Mouse (Mus musculus): ENCODE measurements at regions not wholly inside any gene's neighbourhood (a gene's known extent, or its start where the extent isn't known, plus 50 kb on each side); places are given as distances from the start of the nearest gene placed in this dataset.

DNA sequence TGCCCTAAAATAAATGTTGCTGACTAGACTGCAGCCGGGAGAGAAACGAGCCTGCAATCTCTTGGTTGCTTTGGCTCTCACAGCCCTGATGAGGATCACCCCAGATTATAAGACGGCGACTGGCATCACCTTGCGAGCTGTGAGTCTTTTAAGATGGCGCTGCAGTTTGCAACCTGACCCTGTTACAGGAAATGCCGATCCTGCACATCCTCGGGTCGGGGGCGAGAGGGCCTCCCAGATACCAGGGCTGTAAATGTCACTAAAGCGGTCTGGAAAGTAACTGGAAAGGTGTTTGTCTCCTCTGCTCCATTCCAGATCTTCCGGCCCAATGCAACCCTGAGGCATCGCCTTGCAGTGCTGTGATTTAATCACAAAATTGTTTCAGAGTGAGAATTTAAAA lies 53.4 kb downstream of the Cartpt start:
- DNase-seq = no peak

- peak; percentile 39 to 54 for DNase-seq
Measured at GRCm38 (mm10) chr13:99842626-99843025, 58.3 kb downstream of the Cartpt start.

- no peak for DNase-seq
Measured at GRCm38 (mm10) chr13:99839446-99839845, 61.4 kb downstream of the Cartpt start.

DNA sequence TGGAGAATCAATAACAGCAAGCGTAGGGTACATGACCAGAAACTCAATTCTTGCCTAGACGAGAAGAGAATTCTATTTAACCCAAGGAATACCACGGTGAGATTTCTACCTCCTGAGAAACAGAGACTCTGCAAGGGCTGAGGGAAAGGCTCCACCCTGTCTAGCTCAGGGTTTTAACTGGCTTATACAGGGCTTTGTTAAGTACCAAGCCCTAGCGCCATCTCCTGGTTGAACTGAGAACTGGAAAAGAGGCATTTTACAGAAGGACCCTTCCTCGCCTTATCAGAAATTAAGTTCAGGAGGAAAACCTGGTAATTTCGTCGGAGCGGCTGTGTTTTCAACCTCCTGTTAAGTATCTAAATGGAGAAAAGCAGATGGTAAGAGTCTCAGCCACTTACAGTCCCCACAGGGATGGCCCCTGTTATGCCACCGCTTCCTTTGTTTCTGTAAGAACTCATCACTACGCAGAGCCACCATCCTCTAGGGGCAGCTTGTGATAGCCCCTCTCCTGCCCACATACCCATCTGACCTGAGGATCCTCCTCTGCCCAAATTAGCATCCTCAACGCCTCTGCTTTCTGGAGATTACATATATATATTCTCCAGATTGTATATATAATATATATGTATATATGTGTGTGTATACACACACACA lies 63.0 kb downstream of the Cartpt start:
- DNase-seq = peak; percentile 68 to 89

DNA sequence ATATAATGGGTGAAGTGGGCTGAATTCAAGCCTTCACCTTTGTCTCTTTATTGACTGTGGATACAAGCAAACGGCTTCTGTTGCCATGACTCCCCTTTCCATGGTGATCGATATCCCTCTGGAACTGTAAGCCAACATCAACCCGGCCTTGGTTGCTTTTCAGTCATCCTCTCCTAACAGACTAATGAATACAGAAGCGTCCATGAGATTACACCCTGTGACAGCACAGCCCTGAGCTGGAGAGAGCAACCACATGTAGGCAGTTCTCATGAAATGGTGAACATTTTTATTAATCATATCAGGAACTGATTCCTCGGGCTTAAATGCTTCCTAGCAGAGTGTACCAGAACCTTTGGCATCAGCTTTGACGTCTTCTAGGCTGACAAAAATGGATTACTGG lies 63.7 kb downstream of the Cartpt start:
- DNase-seq = no peak

DNA sequence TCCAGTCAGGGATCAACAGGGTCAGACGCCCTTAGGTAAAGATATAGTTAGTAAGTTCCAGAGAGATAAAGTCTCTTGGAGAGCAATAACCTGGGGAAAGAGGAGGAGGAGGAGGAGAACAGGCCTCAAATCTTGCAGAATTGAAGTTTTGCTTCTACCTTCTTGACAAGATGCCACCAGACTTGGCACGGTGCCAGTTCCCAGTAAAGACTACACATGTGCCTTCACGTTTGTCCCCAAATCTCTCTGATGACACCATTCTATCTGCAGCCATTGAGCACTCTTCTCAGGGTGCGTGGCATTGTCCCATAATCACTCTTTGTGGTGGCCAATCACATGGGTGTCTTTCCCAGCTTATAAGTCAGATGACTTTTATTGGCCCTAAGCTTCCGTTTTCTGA lies 64.3 kb downstream of the Cartpt start:
- peak; percentile 31 to 44 for DNase-seq

DNA sequence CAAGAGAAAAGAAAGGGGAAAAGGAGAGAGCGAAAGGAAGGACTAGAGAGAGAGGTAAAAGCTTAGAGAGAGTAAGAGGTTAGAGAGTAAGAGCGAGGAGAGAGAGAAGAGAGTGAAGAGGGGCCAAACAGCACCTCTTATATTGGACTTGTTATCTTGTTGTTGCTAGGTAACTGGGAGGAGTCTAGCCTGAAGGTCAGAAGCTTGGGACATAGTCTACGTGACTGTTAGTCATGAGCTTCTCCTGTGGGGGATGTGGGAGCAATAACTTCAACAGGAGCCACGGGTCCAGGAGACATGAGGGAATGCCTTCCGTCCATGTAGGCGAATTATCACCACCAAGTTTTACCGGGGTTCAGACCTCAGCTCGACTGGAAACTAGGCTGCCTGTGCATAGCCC lies 65.4 kb downstream of the Cartpt start:
- no peak for DNase-seq

GRCm38 (mm10) chr13:99830080-99830724 lies 70.7 kb downstream of the Cartpt start:
- DNase-seq = no peak

DNA sequence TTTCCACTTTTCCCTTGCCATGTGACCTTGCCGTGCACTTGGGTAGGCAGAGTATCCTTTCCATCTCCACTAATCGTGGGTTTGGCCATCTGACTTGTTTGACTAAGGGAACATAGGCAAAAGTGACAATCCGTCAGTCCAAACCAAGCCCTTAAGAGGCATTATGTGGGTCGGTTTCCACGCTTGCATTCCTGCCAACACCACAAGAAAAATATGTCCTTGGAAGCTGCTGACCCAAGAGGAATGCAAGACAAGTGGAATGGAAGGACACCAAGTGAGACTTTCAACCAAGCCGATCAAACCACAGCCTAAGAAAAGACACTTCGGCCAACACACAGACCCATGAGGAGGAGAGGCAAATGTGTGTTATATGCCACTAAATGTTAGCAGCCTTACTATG lies 73.3 kb downstream of the Cartpt start:
- no peak for DNase-seq

DNA sequence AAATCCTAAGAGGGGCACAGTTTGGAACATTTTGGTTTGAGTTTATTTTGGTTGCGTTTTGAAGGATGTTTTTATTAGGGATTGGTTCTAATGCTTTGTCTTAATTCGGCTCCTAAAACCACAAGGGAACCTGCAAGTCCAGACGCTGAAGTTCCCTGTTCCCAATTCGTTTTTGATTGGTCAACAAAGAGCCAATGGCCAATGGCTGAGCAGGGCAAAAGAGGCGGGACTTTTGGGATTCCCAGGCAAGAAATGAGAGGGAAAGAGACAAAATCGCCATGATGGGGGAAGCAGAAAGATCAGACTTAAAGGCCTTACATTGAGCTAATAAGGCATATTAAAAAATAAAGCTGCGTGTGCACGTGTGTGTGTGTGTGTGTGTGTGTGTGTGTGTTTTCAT lies 76.3 kb downstream of the Cartpt start:
- no peak for DNase-seq

DNA sequence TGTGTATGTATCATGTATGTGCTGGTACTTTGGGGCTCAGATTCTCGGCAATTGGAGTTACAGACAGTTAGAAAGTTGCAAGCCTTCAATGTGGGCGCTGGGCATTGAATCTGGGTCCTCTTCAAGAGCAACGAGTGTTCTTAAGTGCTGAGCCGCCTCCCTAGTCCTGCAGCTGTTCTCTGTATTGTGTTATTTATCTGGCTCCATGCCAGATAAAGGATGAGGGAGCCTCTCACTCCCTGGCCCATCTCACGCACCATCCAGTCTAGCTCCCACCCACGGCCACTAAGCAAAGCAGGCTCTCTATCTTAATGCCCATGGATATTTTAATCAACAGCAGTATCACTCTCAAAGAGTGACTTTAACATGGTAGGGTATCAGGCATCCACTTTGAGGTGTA lies 84.2 kb downstream of the Cartpt start:
- no peak for DNase-seq

DNA sequence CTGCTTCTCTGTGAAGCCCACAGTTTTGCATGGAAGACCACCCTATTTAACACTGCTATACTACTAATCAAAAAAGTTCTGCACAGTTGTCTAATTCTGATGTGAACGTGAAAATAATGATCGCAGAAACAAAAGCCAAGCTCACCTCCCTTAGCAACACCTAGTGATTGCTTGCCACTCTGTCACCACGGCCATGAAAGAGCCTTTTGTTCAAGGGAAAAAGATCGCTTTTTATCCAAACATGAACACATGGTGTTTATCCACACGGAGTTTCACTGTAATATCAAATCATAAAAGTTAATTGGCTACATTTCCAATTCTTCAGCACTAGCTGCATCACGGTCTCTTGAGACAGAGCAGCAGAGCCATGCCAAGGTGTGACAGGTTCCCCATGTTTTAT lies 85.1 kb downstream of the Cartpt start:
- DNase-seq = no peak

DNA sequence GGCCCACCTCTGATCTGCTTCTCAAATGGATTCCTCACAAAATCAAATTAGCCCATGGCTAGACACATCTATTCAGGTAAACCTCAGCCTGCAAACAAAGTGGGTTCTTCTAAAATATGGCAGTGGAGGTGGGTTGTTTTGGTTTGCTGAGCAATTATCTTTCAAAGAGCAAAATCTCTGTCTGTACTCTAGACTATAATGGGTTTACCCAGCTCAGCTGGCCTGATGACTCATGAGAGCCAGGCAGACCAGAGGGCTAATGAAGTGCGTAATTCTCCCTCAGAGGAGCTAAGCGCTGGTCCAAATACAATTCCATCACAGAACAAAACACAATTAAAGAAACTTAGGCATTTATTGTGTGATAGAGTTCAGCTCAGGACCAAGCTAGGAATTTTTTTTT lies 86.1 kb downstream of the Cartpt start:
- DNase-seq = no peak

DNA sequence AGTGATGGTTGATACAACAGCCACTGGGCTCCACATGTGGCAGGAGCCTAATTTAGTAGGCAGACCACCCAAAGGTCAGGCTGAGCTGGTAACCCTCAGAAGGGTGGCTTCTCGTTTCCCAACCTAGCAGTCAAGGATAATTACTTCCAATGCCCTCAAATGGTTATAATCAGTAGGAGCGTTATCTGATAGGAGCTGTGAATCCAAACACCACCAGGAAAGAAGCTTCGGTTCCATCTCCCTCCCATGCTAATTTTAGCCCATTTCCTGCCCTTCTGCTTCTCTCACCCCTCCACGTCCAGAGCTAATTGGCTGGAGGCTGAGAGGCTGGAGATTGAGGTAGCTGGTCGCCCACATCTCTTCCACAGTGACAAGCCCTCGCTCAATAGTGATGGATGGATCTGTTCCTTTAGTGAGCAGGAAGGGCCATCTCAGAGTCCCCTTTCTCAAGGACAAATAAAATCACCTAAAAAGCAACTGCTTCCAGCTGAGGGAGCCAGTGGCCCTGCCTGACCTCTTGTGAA lies 86.8 kb downstream of the Cartpt start:
- DNase-seq = no peak

DNA sequence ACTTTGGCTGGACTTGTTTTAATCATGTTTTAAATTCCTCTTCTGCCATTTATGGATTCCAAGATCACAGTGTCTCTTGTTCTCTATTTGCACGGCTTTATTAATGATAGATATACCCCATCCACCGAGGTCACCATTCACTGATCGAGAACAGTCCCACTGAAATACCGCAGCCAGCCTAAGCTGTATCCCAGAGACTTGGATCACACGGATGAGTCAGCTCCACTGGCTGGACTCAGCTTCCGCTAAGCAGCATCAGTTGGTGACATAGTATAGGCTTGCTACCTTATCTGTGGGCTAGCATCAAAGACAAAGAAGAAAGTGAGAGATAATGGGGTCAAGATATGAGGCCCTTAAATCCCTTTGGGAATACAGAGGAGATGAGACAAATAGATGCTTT lies 106.4 kb downstream of the Cartpt start:
- DNase-seq = no peak

DNA sequence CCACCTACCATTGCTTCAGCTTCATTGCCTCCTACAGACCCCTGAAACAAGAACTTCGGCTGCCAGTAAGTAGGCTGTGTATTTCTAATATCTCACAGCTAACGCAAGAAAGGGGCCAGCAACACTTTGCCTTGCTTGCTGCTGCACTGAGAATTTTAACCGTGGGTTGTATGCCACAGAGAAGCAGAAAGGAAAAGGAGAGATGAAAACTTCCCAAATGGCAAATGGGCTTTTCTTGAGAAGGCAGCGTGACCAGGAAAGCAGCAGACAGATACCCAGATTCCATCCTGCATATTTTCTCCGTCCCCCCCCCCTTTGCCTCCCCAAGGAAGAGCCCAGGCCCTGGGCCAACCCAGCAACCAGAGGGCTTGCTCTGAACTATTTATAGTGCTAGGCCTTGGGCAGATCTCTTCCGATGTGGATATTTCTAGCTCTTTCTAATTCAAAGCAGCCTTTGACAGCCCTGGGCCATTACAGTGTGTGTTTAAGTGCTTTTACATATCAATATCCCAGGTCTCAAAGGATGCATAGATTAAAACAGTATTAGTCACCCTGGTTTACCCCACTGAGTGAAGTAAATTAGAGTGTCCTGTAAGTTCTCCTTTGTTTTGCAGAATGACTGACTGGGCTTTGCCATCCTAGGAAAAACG lies 107.0 kb downstream of the Cartpt start:
- DNase-seq = peak in 1 of 2 experiments; percentile 25

GRCm38 (mm10) chr13:99793001-99793400 lies 107.9 kb downstream of the Cartpt start:
- no peak for DNase-seq

DNA sequence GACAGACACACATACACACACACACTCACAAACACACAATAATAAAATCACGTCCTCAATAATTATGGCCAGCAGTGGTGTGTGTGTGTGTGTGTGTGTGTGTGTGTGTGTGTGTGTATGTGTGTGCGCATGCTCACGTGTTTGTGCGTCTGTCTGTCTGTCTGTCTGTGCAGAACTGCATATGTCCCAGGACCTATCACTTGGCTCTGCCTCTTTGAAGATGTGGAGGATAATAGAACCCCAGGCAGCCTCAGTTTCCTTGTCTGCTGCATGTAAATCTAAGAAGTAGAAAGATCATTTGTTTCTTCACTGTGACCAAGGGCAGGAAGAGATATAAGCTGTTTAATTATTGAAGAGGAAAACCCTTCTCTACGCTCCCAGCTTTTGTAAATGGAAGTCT lies 109.9 kb downstream of the Cartpt start:
- no peak for DNase-seq

GRCm38 (mm10) chr13:99787760-99788159 lies 113.1 kb downstream of the Cartpt start:
- no peak for DNase-seq

- DNase-seq = no peak
Measured at GRCm38 (mm10) chr13:99785427-99785826, 115.5 kb downstream of the Cartpt start.

DNA sequence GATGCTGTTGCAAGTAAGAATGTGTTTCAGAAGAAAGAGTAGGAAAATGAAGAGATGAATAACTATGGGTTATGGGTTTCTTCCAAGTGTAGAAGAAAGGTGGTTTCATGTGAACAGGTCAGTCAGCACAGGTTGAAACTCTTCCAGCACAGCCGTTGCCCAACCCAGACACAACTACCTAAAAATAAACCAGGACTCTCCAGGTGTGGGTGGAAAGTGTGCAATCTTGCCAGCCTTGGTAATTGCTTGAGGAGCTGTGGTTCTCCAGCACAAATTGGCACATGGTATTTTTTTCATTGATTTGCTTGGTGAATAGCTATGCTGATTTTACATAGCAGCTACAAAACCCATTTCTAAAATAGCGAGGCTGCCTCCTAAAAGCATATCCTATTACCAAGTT lies 116.6 kb downstream of the Cartpt start:
- no peak for DNase-seq

DNA sequence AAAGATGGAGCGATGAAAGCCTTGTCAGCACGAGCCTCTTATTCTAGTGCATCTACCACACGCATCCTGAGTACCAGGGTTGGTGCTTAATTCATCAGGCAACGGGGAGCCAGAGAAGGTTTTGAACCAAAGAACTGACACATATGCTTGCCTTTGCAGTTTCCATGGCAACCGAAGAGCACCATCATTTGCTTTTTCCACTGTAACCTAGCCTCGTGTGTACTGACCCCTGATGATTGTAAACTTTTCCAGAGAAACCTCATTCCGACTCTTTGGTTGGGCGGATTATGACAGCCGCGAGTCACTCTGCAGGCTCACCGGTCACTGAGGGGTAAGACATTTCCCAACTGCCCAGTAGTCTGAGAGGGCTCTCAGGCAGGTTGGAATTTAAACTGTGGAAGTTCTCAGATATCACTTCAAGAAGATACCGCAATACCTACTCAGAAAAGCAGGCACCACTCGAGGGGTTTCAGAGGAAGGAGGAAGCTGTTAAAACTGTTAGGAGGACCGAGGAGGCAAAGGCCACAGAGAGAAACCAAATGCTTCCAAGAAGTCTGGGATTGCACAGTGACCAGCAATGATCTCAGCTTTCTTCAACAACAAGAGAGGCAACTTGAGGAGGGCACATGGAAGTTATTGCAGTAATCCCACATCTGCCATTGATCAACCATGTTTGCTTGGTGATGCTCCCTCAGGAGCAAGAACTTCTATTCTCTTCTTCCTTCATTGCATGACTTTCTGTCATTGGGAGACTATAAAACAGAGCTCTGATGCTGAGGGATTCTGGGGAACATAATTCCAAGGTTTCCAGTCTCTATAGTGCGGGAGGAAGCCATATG lies 117.8 kb downstream of the Cartpt start:
- DNase-seq = no peak

GRCm38 (mm10) chr13:99781616-99782015 lies 119.3 kb downstream of the Cartpt start:
- no peak for DNase-seq
